Mouse (Mus musculus) kidney, embryonic 14.5 days (tissue): ENCODE measurements around the gene Olfr156. TPM values are rescaled to one million over a fixed set of nuclear protein-coding genes. Genes with fewer than 3 reads are reported as not detected.

Source experiments
- ATAC-seq: fragments of 200-750 bp; cut with Nextera tagmentation; 2 replicates; pipeline ENCODE4 v1.8.0; 2017; ENCODE audit warnings: moderate number of reproducible peaks, mild to moderate bottlenecking, moderate TSS enrichment, moderate library complexity; ENCODE audit not compliant: low FRiP score, low TSS enrichment
- H3K27ac ChIP-seq: fragments of 300-500 bp; sonication (generic); 2 replicates; pipeline ENCODE4 v1.5.1; 2014; ENCODE audit warnings: low read depth, mild to moderate bottlenecking, low read length, moderate library complexity, mixed read lengths
- H3K27me3 ChIP-seq: fragments of 300-500 bp; sonication (generic); 2 replicates; pipeline ENCODE4 v1.6.1; 2014; ENCODE audit warnings: mild to moderate bottlenecking, low read length; ENCODE audit not compliant: control insufficient read depth, insufficient read depth
- H3K36me3 ChIP-seq: fragments of 300-500 bp; sonication (generic); 2 replicates; pipeline ENCODE4 v1.6.1; 2014; ENCODE audit warnings: low read length, mixed read lengths; ENCODE audit not compliant: control insufficient read depth, insufficient read depth
- H3K4me1 ChIP-seq: fragments of 300-500 bp; sonication (generic); 2 replicates; pipeline ENCODE4 v1.6.1; 2014; ENCODE audit warnings: low read length, mixed read lengths; ENCODE audit not compliant: control insufficient read depth, insufficient read depth
- H3K4me2 ChIP-seq: fragments of 300-500 bp; sonication (generic); replicated peaks from 2 replicates; pipeline ENCODE4 v1.6.1; 2014; ENCODE audit warnings: low read depth, mild to moderate bottlenecking, low read length
- H3K4me3 ChIP-seq: fragments of 300-500 bp; sonication (generic); 2 replicates; pipeline ENCODE4 v1.5.1; 2014; ENCODE audit warnings: mild to moderate bottlenecking, low read length
- H3K9ac ChIP-seq: fragments of 300-500 bp; sonication (generic); 2 replicates; pipeline ENCODE4 v1.6.1; 2014; ENCODE audit warnings: low read depth, mild to moderate bottlenecking, low read length, moderate library complexity
- H3K9me3 ChIP-seq: fragments of 300-500 bp; sonication (generic); 2 replicates; pipeline ENCODE4 v1.6.1; 2016; ENCODE audit warnings: low read length; ENCODE audit not compliant: control insufficient read depth
- WGBS: fragments of 180-500 bp; shearing (Covaris S2); extraction: QIAGEN DNeasy Blood & Tissue Kit; methylation state at CpG from one replicate; pipeline ENCODE4 v1.1.7; 2014; 5-methylcytosine and 5-hydroxymethylcytosine counted together
- polyA plus RNA-seq: library from polyadenylated mRNA; unstranded; fragments of >200 nt; fragmentation: Nextera tagmentation; extraction: Ambion mirVana; gene quantifications from 2 replicates; pipeline ENCODE4 v1.2.1, GENCODE M21; 2014

Gene Olfr156
- not detected in 2 replicates for polyA plus RNA-seq

DNA sequence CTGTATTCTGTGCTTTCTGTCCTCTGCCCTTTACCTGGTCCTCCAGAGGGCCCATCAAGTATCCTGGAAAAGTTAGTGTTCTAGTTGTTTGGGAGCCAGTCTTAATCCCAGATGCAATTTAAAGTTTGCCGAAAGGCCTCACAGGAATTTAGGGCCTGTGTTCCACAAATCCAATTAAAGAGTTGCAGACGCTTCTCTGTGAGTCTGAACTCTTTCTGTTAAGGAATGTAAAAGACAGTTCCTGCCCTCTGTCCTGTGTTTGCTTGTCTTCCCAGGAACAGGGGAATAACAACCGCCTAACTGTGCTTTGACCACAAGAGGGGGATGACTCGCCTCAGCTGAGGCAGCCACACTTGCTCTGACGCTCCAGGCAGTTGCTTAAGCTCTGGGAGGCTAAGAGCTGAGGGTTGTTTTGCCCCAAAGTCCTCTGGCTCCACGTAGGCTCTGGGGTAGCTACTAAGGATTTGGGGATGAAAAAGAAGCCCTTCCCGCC, at the start of gene Olfr156:
TSS of gene Olfr156 (minus strand) at position 51 of the 493 bp plus-strand sequence.
- Histone ChIP-seq H3K4me3 (no peak within 1 kb of the TSS), H3K9me3 (no peaks in the 10 kb centered on the region), H3K4me1 (no peaks in the 10 kb centered on the region), H3K4me2 (no peak within 1 kb of the TSS), H3K27ac (no peak within 1 kb of the TSS), H3K27me3 (no peaks in the 10 kb centered on the region), H3K36me3 (no peaks in the 10 kb centered on the region), H3K9ac (no peak within 1 kb of the TSS)
- 17% methylated on average over 7 of the region's 7 CpGs for WGBS
- no peak for ATAC-seq

DNA sequence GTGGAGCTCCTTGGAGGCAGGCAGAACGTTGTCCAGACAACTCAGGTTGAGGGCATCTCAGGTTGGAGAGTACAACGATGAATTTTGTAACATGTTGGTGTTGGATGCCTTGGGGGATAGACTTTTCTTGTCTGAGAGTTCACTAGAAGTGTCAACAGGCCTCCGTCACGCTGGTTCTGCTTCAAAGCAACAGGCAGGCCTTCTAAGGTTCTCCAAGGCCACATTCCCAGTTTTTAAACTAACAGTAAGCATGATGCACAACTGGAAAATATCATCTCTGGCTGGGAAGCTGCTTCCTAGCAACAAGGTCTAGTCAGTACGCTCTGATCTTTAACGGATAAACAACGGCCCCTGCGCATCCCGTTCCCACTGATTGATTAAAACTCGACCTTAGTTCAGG, 46.1 kb upstream of the Olfr156 start:
- Histone ChIP-seq H3K4me3 (no peak overlapping the region), H3K27me3 (no peaks in the 10 kb centered on the region), H3K4me1 (peaks cover 2% of the 10 kb centered on the region; the same call in 1 of the 2 replicates), H3K9ac (no peak overlapping the region), H3K36me3 (no peaks in the 10 kb centered on the region), H3K4me2 (no peak overlapping the region), H3K27ac (no peak overlapping the region), H3K9me3 (no peaks in the 10 kb centered on the region; the same call in 1 of the 2 replicates)
- no peak for ATAC-seq
- 76% methylated on average over 10 of the region's 10 CpGs for WGBS

- Histone ChIP-seq H3K9ac (no peak overlapping the region), H3K4me1 (no peaks in the 10 kb centered on the region), H3K27me3 (no peaks in the 10 kb centered on the region), H3K9me3 (no peaks in the 10 kb centered on the region), H3K4me3 (no peak overlapping the region), H3K4me2 (no peak overlapping the region), H3K27ac (no peak overlapping the region), H3K36me3 (no peaks in the 10 kb centered on the region)
- WGBS, result 68% methylated on average over 4 of the region's 4 CpGs
- no peak for ATAC-seq
Observed at GRCm38 (mm10) chr4:43863298-43863697, 39.6 kb upstream of the Olfr156 start.

DNA sequence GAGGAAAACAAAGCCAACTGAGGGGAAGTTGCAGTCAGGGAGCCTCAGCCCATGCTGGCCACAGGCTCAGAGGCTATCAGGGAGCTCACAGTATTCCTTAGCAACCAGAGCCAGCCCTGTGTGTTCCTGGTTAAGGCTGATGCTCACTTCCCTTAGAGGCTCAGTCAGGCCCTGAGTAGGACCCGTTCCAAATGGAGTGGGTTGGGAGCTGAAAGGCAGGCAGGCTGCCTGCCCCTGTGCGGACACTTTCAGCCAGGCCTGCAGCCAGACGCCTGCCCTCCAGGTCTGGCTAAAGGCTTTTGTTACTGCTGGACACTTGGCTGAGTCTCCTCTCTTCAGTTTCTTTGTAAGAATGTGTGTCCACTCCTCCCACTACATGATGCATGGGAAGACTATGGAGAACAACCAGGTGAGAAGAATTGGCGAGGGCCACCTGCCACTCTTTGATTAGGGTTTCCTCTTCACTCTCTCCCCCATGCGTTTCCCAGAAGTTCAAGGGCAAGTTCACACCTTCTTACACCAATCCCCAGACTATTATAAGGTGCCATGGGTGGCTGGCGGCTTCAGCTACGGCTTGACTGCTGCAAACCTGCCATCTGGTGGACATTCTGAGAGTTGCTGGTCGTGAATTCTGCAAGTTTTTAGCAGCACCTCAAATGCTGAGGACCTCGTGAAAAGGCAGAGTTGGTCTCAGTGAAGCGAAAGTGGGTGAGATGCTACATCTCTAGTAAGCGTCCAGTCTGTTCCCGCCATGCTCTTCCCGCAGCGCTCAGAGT, 37.2 kb upstream of the Olfr156 start:
- Histone ChIP-seq H3K4me2 (no peak overlapping the region), H3K36me3 (no peaks in the 10 kb centered on the region), H3K4me3 (no peak overlapping the region), H3K27ac (no peak overlapping the region), H3K4me1 (no peaks in the 10 kb centered on the region), H3K9ac (no peak overlapping the region), H3K27me3 (no peaks in the 10 kb centered on the region), H3K9me3 (no peaks in the 10 kb centered on the region)
- no peak for ATAC-seq
- 20% methylated on average over 14 of the region's 14 CpGs for WGBS

DNA sequence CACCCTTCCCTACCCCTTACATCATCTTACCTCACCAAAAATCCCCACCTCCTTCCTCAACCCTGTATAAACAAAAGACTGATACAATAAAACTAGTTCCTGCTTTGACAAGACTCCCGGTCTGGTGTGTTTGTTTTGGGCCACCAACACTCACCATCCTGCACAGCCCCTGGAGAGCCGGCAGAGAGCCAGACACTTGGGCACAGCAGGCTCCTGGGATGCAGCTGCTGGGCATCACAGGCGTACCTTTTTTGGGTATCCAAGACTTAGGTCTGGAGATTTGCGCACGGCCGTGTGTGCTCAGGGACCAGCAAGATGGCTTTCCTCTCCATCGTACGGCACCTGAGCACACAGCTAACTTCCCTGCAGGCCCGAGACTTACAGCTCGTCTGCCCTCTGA, 36.2 kb upstream of the Olfr156 start:
- no peaks in the 10 kb centered on the region for H3K27me3 ChIP-seq
- H3K4me2 ChIP-seq, result no peak overlapping the region
- no peak overlapping the region for H3K27ac ChIP-seq
- no peaks in the 10 kb centered on the region for H3K4me1 ChIP-seq
- no peaks in the 10 kb centered on the region for H3K36me3 ChIP-seq
- no peaks in the 10 kb centered on the region for H3K9me3 ChIP-seq
- no peak overlapping the region for H3K9ac ChIP-seq
- ATAC-seq, result no peak
- no peak overlapping the region for H3K4me3 ChIP-seq
- 78% methylated on average over 10 of the region's 10 CpGs for WGBS

- no peaks in the 10 kb centered on the region for H3K36me3 ChIP-seq
- no peak overlapping the region for H3K27ac ChIP-seq
- no peak for ATAC-seq
Observed at GRCm38 (mm10) chr4:43854101-43854500, 30.4 kb upstream of the Olfr156 start.

DNA sequence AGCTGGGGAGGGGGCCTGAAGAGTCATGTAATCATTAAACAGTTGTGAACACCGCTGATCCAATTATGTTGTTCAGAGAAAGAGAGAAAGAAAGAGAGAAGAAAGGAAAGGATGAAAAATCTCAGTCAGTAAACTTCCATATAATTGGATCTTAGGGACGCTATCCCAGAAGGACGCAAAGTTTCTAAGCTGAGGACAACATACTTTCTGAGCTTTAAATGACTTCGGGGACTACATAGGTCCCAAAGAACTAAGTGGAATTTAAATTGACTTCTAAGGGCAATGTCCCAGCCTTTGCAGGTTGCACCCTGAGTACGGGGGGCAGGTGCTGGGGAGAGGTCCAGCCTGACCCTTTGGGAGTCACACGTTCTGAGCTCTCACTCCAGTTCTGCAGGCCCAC, 27.6 kb upstream of the Olfr156 start, which contains the start of gene Olfr155:
TSS of gene Olfr155 (plus strand) at position 301 of the 400 bp plus-strand sequence.
- Histone ChIP-seq H3K27me3 (no peaks in the 10 kb centered on the region), H3K36me3 (no peaks in the 10 kb centered on the region), H3K27ac (no peak within 1 kb of the TSS), H3K4me2 (no peak within 1 kb of the TSS), H3K9me3 (no peaks in the 10 kb centered on the region), H3K4me1 (no peaks in the 10 kb centered on the region), H3K4me3 (no peak within 1 kb of the TSS), H3K9ac (no peak within 1 kb of the TSS)
- WGBS, result 88% methylated on average over 6 of the region's 6 CpGs
- no peak for ATAC-seq

More at GRCm38 (mm10) chr4:43854101-43854500, 30.4 kb upstream of the Olfr156 start:
- Histone ChIP-seq H3K4me2 (no peak overlapping the region), H3K9ac (no peak overlapping the region), H3K27me3 (no peaks in the 10 kb centered on the region), H3K4me3 (no peak overlapping the region), H3K4me1 (no peaks in the 10 kb centered on the region), H3K9me3 (no peaks in the 10 kb centered on the region)
- 73% methylated on average over 8 of the region's 8 CpGs for WGBS

- Histone ChIP-seq H3K4me3 (no peak within 1 kb of the TSS), H3K4me1 (no peaks in the 10 kb centered on the region), H3K4me2 (no peak within 1 kb of the TSS), H3K9ac (no peak within 1 kb of the TSS), H3K36me3 (no peaks in the 10 kb centered on the region), H3K27me3 (no peaks in the 10 kb centered on the region), H3K9me3 (no peaks in the 10 kb centered on the region; the same call in 1 of the 2 replicates), H3K27ac (no peak within 1 kb of the TSS)
- 86% methylated on average over 1 of the region's 1 CpGs for WGBS
- no peak for ATAC-seq
Observed at GRCm38 (mm10) chr4:43840101-43840500, 16.4 kb upstream of the Olfr156 start, which contains the start of gene Olfr157. Olfr157 (minus strand) TSS chr4:43840201.

- WGBS, result 58% methylated on average over 3 of the region's 3 CpGs
- Histone ChIP-seq H3K9me3 (no peaks in the 10 kb centered on the region; the same call in 1 of the 2 replicates), H3K36me3 (no peaks in the 10 kb centered on the region), H3K4me1 (no peaks in the 10 kb centered on the region), H3K27ac (no peak overlapping the region), H3K9ac (no peak overlapping the region), H3K4me3 (no peak overlapping the region), H3K4me2 (no peak overlapping the region), H3K27me3 (no peaks in the 10 kb centered on the region)
- no peak for ATAC-seq
Observed at GRCm38 (mm10) chr4:43838326-43838725, 14.6 kb upstream of the Olfr156 start.
